Mouse (Mus musculus) midbrain, embryonic 15.5 days (tissue): Measurements from ENCODE around the gene Tbc1d2. TPM values are rescaled to one million over a fixed set of nuclear protein-coding genes. Genes with fewer than 3 reads are reported as not detected.

Source experiments
- ATAC-seq: fragments of 200-750 bp; cut with Nextera tagmentation; replicated peaks from 2 replicates; pipeline ENCODE4 v1.8.0; 2017; ENCODE audit warnings: moderate TSS enrichment
- H3K27ac ChIP-seq: fragments of 300-500 bp; sonication (generic); 2 replicates; pipeline ENCODE4 v1.5.1; 2015; ENCODE audit warnings: mild to moderate bottlenecking, inconsistent platforms
- H3K27me3 ChIP-seq: fragments of 300-500 bp; sonication (generic); replicated peaks from 2 replicates; pipeline ENCODE4 v1.6.1; 2015; ENCODE audit warnings: inconsistent platforms
- H3K36me3 ChIP-seq: fragments of 300-500 bp; sonication (generic); replicated peaks from 2 replicates; pipeline ENCODE4 v1.6.1; 2015; ENCODE audit warnings: inconsistent platforms
- H3K4me1 ChIP-seq: fragments of 300-500 bp; sonication (generic); 2 replicates; pipeline ENCODE4 v1.6.1; 2015; ENCODE audit warnings: inconsistent platforms
- H3K4me2 ChIP-seq: fragments of 300-500 bp; sonication (generic); 2 replicates; pipeline ENCODE4 v1.6.1; 2015; ENCODE audit warnings: inconsistent platforms, mild to moderate bottlenecking, moderate library complexity
- H3K4me3 ChIP-seq: fragments of 300-500 bp; sonication (generic); 2 replicates; pipeline ENCODE4 v1.5.1; 2015; ENCODE audit warnings: mild to moderate bottlenecking, inconsistent platforms
- H3K9ac ChIP-seq: fragments of 300-500 bp; sonication (generic); 2 replicates; pipeline ENCODE4 v1.6.1; 2015; ENCODE audit warnings: mild to moderate bottlenecking, inconsistent platforms
- H3K9me3 ChIP-seq: fragments of 300-500 bp; sonication (generic); 2 replicates; pipeline ENCODE4 v1.6.1; 2016; ENCODE audit warnings: inconsistent platforms
- WGBS: fragments of 180-500 bp; shearing (Covaris S2); methylation state at CpG from one replicate; pipeline ENCODE4 v1.1.7; 2015; ENCODE audit warnings: mixed read lengths; 5-methylcytosine and 5-hydroxymethylcytosine counted together
- polyA plus RNA-seq: library from polyadenylated mRNA; unstranded; fragments of >200 nt; fragmentation: Nextera tagmentation; extraction: Ambion mirVana; gene quantifications from 2 replicates; pipeline ENCODE4 v1.2.1, GENCODE M21; 2015

Tbc1d2 gene
- polyA plus RNA-seq, 1 experiment from 2014 or later: 0.88 TPM

- Histone ChIP-seq H3K4me3 (no peak overlapping the region), H3K4me1 (0 out of 2 replicates have a peak, but pooled peaks cover 3% of the 10 kb centered on the region), H3K27ac (no peak overlapping the region), H3K4me2 (no peak overlapping the region), H3K27me3 (no peaks in the 10 kb centered on the region), H3K9me3 (no peaks in the 10 kb centered on the region), H3K9ac (no peak overlapping the region), H3K36me3 (no peaks in the 10 kb centered on the region)
- ATAC-seq: no peak
- WGBS: 82% methylated on average over 9 of the region's 9 CpGs
These were observed 94.2 kb downstream of the Tbc1d2 start for GRCm38 (mm10) chr4:46555762-46556161.

Other genes with a start within 250 kb of the Tbc1d2 start
- 0.14 and 0.59 TPM in 2 replicates for gene Hemgn, start 236.7 kb downstream of the Tbc1d2 start, polyA plus RNA-seq
- gene Anp32b, start 199.3 kb downstream of the Tbc1d2 start, polyA plus RNA-seq: 72.3 and 74.4 TPM in 2 replicates
- 69.8 and 76.2 TPM in 2 replicates for gene Nans, start 161.0 kb downstream of the Tbc1d2 start, polyA plus RNA-seq
- gene Trim14, start 114.1 kb downstream of the Tbc1d2 start, polyA plus RNA-seq: 0.82 and 1.1 TPM in 2 replicates
- 6.8 and 8.1 TPM in 2 replicates for gene Coro2a, start 48.0 kb downstream of the Tbc1d2 start, polyA plus RNA-seq